Mouse (Mus musculus): Measurements from ENCODE around the gene Pax6.

DNA sequence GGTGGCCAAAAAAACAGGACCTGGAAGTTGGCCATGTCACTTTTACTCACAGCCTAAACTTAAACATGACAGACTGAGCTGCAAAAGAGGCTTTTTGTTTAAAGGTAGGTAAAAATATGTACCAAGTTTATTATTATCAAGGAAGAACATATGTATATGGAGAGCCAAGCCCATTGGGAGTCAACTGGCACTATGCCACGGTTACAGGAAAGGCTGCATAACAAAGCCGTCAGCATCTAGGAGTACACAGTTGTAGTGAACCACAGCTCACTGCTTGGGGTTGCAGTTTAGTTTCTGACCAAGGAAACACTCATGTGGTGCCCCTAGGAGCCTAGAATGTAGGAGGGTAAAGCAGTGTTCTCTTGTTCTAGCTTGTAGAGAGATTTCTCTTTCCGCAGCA, 40.4 kb downstream of the Pax6 start:
- TF ChIP-seq CTCF (IDR thresholded peaks at IDR 0.05; ENCODE audit: extremely low read depth, insufficient read depth, insufficient read length, insufficient replicate concordance) (no peak), POLR2A (IDR thresholded peaks at IDR 0.05; ENCODE audit: low read depth, low read length) (no peak)

Data from spleen, adult 2 months (tissue).